Mouse (Mus musculus): ENCODE measurements around the gene Zfp292.

Zfp292 gene

DNA sequence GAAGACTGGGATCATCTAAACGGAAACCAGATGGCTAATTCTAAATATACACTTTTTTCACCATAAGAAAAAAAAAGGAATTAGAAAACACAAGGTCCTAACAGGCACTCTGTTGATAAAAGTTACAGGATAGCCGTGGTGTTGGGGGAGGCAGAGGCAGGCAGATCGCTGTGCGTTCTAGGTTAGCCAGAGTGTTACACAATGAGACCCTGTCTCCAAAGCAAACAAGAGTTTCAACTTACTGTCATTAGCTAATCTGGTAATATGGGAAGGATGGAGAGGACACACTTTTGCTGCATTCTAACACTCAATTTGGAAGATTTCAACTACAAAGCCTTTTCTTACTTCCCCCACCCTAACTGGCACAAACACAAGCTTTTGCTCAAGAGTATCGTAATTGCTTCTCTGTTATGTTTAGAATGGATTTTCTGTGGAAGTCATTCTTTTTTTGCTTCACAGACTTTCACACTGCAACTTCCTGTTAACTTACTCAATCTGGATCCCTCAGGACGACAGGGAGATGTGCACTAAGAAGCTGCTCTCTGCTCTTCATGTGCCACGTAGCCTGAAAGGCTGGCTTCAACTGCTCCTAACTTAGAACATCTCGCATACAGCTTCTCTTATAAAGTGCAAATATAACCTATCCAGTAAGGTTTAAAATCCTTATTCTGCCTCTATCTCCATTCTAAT, 85.3 kb downstream of the Zfp292 start:
- DNase-seq (ENCODE audit: low spot score in 2 of 2), result no peak

DNA sequence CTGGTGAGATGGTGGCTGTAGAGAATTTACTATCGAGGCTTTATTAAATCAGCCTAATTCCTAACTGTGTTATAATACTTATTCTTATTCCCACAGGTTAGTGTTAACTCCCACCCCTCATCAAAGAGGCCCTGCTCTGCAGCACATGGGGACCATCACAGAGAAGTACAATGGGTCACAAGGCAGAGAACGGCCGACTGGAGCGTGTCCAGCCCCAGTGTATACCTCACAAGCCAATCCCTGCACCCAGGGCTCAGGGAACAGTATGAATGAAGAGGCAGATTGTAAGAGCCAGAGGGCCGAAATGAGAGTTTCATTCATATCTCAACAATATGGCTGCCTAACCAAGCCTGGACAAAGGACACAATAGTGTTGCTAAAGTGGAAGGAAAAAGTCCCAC, 86.5 kb downstream of the Zfp292 start:
- DNase-seq (ENCODE audit: low spot score in 2 of 2), result no peak

DNA sequence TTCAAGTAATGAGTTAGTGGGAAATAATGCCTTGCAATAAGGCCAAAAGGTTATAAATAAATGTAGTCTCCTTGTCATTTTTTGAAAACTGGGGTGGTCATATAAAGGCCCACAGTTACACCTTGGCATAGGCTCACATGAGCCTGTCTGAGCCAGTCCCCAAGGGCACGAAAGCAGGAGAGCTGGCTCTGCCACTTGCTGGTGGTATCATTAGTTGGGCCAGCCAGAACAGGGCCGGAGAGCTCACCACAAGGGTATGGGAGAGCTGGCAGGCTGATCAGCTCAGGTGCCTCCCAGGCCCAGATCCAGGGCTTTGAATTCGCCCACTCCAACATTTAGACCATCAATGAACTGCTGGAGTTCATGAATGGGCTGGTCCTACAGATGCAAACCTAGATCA, 96.3 kb downstream of the Zfp292 start:
- DNase-seq (ENCODE audit: low spot score in 2 of 2), result no peak

DNA sequence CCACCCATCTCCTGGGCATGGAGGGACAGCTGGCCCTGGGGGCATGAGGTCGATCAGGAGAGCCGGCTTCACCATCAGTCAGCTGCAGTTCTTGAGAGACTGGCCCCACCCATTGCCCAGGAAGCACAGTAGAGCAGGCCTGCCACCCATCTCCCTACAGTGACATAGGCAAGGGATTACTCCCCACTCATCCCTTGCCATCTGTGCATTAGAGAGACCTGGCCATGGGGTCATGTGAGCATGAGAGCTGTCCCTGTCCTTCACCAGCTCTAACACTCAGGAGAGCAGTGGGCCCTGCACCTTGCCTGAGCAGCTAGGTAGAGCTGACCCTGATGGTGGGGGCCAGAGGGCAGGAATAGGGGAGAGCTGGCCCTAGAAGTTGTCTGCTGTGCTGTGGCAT, 97.1 kb downstream of the Zfp292 start:
- no peak for DNase-seq (ENCODE audit: low spot score in 2 of 2)

DNA sequence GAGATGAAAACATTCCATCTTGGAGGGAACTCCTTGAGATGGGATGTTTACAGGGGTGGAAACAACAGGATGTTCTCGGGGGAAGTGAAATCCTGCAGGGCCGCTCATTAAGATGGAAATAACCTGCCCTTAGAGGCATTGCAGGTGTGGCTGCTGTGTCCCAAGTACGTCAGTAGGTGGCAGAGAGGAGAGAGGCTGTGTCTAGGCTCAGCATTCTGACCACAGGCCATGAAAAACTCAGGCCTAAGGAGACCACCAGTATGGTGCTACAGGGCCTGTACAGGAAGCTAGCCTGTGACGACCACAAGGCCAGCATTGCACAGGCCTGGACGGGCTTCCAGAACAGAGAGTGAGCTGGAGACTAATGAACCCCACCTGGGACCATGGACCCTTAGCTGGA, 97.9 kb downstream of the Zfp292 start:
- no peak for DNase-seq (ENCODE audit: low spot score in 2 of 2)

DNA sequence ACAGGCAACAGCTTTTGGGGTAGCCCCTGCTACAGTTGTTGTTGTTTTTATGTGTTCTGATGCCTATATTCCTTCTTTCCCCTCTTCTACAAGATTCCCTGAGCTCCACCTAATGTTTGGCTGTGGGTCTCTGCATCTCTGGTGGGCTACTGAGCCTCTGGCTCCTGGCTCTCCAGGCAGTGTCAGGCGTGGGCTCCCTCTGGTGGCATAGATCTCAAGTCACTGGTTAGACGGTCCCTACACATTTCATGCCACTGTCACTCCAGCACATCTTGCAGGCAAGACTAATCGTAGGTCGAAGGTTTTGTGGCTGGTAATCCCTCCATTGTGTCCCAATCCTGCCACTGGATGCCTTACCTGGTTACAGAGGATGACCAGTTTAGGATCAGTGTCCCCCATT, 100.0 kb downstream of the Zfp292 start:
- DNase-seq (ENCODE audit: low spot score in 2 of 2), result no peak

DNA sequence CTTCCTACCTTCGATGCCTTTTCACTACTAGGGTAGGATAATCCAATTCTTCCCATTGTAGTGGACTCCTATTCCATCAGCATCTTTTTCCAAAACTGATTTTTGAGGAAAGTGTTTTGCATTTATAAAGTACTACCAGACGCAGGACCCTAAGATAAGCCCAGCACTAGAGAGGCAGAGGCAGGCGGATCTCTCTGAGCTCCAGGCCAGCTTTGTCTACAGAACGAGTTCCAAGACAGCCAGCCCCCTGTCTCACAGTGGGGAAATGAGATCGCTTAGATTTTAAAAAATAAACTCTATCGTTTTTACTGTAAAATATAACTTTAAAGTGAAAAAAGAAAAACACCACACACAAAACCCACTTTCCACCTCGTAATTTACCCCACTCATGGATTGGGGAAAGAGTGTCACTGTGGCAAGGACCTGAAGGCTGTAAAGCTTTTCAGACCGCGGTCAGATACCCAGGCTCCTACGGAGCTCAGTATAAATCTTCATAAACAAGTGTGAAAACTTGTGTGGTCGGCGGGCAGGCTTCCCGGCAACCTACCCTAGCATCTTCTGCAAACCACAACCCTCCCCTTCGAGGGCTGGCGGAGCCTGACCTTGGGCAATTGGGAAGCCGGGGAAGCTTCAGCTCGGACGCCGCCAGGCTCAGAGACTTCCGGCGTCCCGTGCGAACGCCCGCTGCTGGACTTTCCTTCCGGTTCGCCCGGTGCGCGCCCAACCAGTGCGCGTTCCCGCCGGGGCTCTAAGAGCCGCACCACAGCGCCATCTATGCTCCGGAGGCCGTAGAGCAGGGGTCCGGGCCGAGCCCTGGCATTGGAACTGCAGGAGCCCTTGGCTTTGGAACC, 104.9 kb downstream of the Zfp292 start, which contains the start of gene Smim8:
Smim8 (minus strand) TSS at position 747 of the 851 bp plus-strand sequence.
- peak; percentile 85 to 90 for DNase-seq (ENCODE audit: low spot score in 2 of 2)

DNA sequence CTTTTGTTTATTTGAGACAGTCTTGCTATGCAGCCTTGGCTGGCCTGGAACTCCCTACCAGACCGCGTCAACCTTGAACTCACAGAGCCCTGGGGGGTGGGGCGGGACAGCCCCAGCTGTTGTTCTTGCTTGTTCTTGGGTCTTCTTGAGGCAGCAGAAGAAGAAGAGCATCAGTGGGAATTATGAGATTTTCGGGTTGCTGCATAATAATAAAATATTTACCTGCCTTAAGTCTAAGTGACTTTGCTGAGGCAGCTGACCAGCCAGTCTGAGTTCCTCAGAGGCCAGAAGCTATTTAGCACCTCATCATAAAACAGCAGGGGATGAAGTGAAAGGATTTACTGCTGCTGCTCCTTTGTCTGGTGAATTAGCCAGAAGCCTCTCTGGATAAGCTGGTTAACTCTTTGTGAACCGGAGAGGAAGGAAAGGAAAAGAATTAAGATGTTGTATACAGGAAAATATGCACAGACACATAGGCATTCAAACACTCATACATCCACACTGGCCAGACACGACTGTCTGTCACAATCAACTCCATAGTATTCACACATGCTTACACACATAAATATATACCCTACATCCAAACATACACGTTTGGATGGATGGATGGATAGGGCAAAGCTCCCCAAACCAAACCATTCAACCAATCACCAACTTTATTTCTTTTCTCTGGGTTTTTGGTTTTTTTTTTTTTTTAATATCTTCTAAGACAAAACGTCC, 110.9 kb downstream of the Zfp292 start:
- DNase-seq (ENCODE audit: low spot score in 2 of 2), result no peak

DNA sequence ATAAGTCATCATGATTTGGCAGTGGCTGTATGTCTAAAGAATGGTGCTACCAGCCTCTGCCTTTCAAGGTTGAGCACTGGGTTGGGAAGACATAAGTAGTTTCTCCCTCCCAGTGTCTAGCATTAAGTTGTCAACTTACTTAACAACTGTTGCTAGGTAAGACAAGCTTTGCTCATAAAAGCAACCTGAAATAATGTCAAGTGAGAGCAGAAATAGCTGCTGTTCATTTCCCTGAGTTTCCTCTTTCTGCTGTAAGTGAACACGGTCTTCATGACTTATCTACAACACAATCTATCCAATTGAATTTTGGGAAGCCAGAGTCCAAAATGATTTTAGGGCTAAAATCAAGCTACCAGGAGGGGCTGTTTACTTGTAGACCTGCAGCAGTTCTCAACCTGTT, 126.6 kb downstream of the Zfp292 start, which contains the start of gene Gm136:
Gm136 (minus strand) TSS at position 101 of the 400 bp plus-strand sequence.
- no peak for DNase-seq (ENCODE audit: low spot score in 2 of 2)
